Mouse (Mus musculus) layer of hippocampus, adult 8-10 months (tissue): ENCODE measurements around the gene Lrrn4. TPM values are rescaled to one million over a fixed set of nuclear protein-coding genes. Genes with fewer than 3 reads are reported as not detected.

ENCODE experiments used
- DNase-seq, 2 experiments: peaks; one replicate each; pipeline ENCODE4 v3.0.0; 2022; ENCODE audit warnings: low spot score in 2 of 2
- total RNA-seq, 4 experiments: library from RNA; stranded (reverse); gene quantifications; 2 replicates each; pipeline ENCODE4 v1.2.4; 2022

Gene Lrrn4
- total RNA-seq, 4 experiments from 2014 or later = 0.92 to 1.3 (median 1.2) TPM

GRCm38 (mm10) chr2:132871663-132872062 lies 9.0 kb downstream of the Lrrn4 start:
- no peak for DNase-seq

GRCm38 (mm10) chr2:132870286-132870685 lies 10.4 kb downstream of the Lrrn4 start:
- no peak for DNase-seq

- DNase-seq = no peak
These were observed 11.0 kb downstream of the Lrrn4 start for GRCm38 (mm10) chr2:132869682-132870081.

- no peak for DNase-seq
These were observed 13.2 kb downstream of the Lrrn4 start for GRCm38 (mm10) chr2:132867521-132867920.

- no peak for DNase-seq
These were observed 17.4 kb downstream of the Lrrn4 start for GRCm38 (mm10) chr2:132863325-132863724.

GRCm38 (mm10) chr2:132861456-132861855 lies 19.2 kb downstream of the Lrrn4 start:
- DNase-seq = peak in 1 of 2 experiments; percentile 54

GRCm38 (mm10) chr2:132860435-132860834 lies 20.3 kb downstream of the Lrrn4 start:
- no peak for DNase-seq

GRCm38 (mm10) chr2:132856333-132856732 lies 24.4 kb downstream of the Lrrn4 start:
- no peak for DNase-seq

GRCm38 (mm10) chr2:132853051-132853450 lies 27.6 kb downstream of the Lrrn4 start:
- DNase-seq = no peak

GRCm38 (mm10) chr2:132849141-132849540 lies 31.6 kb downstream of the Lrrn4 start:
- DNase-seq = peak; percentile 37 to 39

- no peak for DNase-seq
These were observed 32.3 kb downstream of the Lrrn4 start for GRCm38 (mm10) chr2:132848361-132848760.

GRCm38 (mm10) chr2:132847581-132847980 lies 33.1 kb downstream of the Lrrn4 start:
- no peak for DNase-seq

GRCm38 (mm10) chr2:132846407-132847358 lies 34.0 kb downstream of the Lrrn4 start, which contains the start of gene Crls1:
Gene Crls1, plus strand, starts transcription at chr2:132846666.
- peak; percentile 90 to 96 for DNase-seq

GRCm38 (mm10) chr2:132841071-132841470 lies 39.6 kb downstream of the Lrrn4 start:
- DNase-seq = no peak

Other genes with a start within 250 kb of the Lrrn4 start
- gene Shld1, start 194.0 kb downstream of the Lrrn4 start, total RNA-seq = 10 to 100 TPM in 3 of 4 experiments, 1 to 10 TPM in 1; 8.6 to 13.6 (median 12.4) TPM
- gene Chgb, start 99.6 kb downstream of the Lrrn4 start, total RNA-seq = 100 to 1,000 TPM; 254 to 300 (median 278) TPM
- gene Trmt6, start 64.8 kb downstream of the Lrrn4 start, total RNA-seq = 10 to 100 TPM; 28.9 to 37.1 (median 33.3) TPM
- 1 to 10 TPM; 3.7 to 4.7 (median 4.1) TPM for gene Mcm8, start 64.8 kb downstream of the Lrrn4 start, total RNA-seq
- gene Crls1, start 34.2 kb downstream of the Lrrn4 start, total RNA-seq = 10 to 100 TPM; 34.4 to 43.9 (median 39.4) TPM
- 1 to 10 TPM; 1.1 to 1.6 (median 1.4) TPM for gene Fermt1, start 65.0 kb upstream of the Lrrn4 start, total RNA-seq